Mouse (Mus musculus) heart, embryonic 14.5 days (tissue): ENCODE measurements around the gene Snu13. TPM values are rescaled to one million over a fixed set of nuclear protein-coding genes. Genes with fewer than 3 reads are reported as not detected.

ENCODE experiments used
- ATAC-seq: fragments of 200-750 bp; cut with Nextera tagmentation; 2 replicates; pipeline ENCODE4 v1.8.0; 2017; ENCODE audit warnings: low read depth, moderate TSS enrichment; ENCODE audit not compliant: insufficient number of reproducible peaks, insufficient read depth, low FRiP score
- H3K27ac ChIP-seq, 2 experiments: fragments of 200-500 bp in 1 of 2; fragments of 300-500 bp in 1 of 2; sonication (generic) in 1 of 2; replicated peaks in 1 of 2; 2 replicates each; pipeline ENCODE4 v1.5.1; 2012 to 2014; ENCODE audit warnings: low read depth in 2 of 2, low read length in 2 of 2, control low read depth in 1 of 2, mild to moderate bottlenecking in 1 of 2, mixed read lengths in 1 of 2; ENCODE audit not compliant: control insufficient read depth in 1 of 2, insufficient read depth in 1 of 2
- H3K27me3 ChIP-seq: fragments of 300-500 bp; sonication (generic); 2 replicates; pipeline ENCODE4 v1.6.1; 2014; ENCODE audit warnings: mild to moderate bottlenecking, low read length, control low read depth; ENCODE audit not compliant: control insufficient read depth, insufficient read depth
- H3K36me3 ChIP-seq: fragments of 300-500 bp; sonication (generic); 2 replicates; pipeline ENCODE4 v1.6.1; 2014; ENCODE audit warnings: mild to moderate bottlenecking, control low read depth, low read length, mixed read lengths; ENCODE audit not compliant: control insufficient read depth, insufficient read depth
- H3K4me1 ChIP-seq, 2 experiments: fragments of 200-500 bp in 1 of 2; fragments of 300-500 bp in 1 of 2; sonication (generic) in 1 of 2; 2 replicates each; pipeline ENCODE4 v1.6.1; 2012 to 2014; ENCODE audit warnings: low read length in 2 of 2, control low read depth in 1 of 2, mixed read lengths in 1 of 2; ENCODE audit not compliant: control insufficient read depth in 2 of 2, insufficient read depth in 2 of 2
- H3K4me2 ChIP-seq: fragments of 300-500 bp; sonication (generic); 2 replicates; pipeline ENCODE4 v1.6.1; 2014; ENCODE audit warnings: mild to moderate bottlenecking, low read length
- H3K4me3 ChIP-seq, 2 experiments: fragments of 200-500 bp in 1 of 2; fragments of 300-500 bp in 1 of 2; sonication (generic) in 1 of 2; 2 replicates each; pipeline ENCODE4 v1.5.1; 2012 to 2014; ENCODE audit warnings: low read length in 2 of 2, mild to moderate bottlenecking in 2 of 2, control low read depth in 1 of 2, low read depth in 1 of 2, moderate library complexity in 1 of 2; ENCODE audit not compliant: control insufficient read depth in 1 of 2, insufficient read depth in 1 of 2
- H3K9ac ChIP-seq: fragments of 300-500 bp; sonication (generic); 2 replicates; pipeline ENCODE4 v1.6.1; 2014; ENCODE audit warnings: mild to moderate bottlenecking, low read length
- H3K9me3 ChIP-seq: fragments of 300-500 bp; sonication (generic); 2 replicates; pipeline ENCODE4 v1.6.1; 2016; ENCODE audit warnings: low read length, control low read depth; ENCODE audit not compliant: control insufficient read depth
- WGBS: fragments of 180-500 bp; shearing (Covaris S2); extraction: QIAGEN DNeasy Blood & Tissue Kit; methylation state at CpG from one replicate; pipeline ENCODE4 v1.1.7; 2014; 5-methylcytosine and 5-hydroxymethylcytosine counted together
- polyA plus RNA-seq: library from polyadenylated mRNA; unstranded; fragments of >200 nt; fragmentation: Nextera tagmentation; extraction: Ambion mirVana; gene quantifications from 2 replicates; pipeline ENCODE4 v1.2.1, GENCODE M21; 2014

The Snu13 gene
- polyA plus RNA-seq, 1 experiment from 2014 or later, result 178 TPM

- Histone ChIP-seq H3K4me1 (no peaks in the 10 kb centered on the region), H3K27ac (no peak overlapping the region), H3K9ac (no peak overlapping the region), H3K4me3 (no peak overlapping the region), H3K27me3 (peaks cover 46% of the 10 kb centered on the region), H3K4me2 (no peak overlapping the region), H3K9me3 (peaks cover 9% of the 10 kb centered on the region; the same call in 1 of the 2 replicates), H3K36me3 (no peaks in the 10 kb centered on the region)
- ATAC-seq, result no peak
- WGBS, result 72% methylated on average over 7 of the region's 7 CpGs
These were observed 26.1 kb upstream of the Snu13 start for GRCm38 (mm10) chr15:82073490-82073889.

- Histone ChIP-seq H3K9me3 (peaks cover 9% of the 10 kb centered on the region; the same call in 1 of the 2 replicates), H3K9ac (no peak overlapping the region), H3K27me3 (peaks cover 56% of the 10 kb centered on the region), H3K36me3 (no peaks in the 10 kb centered on the region), H3K4me2 (no peak overlapping the region), H3K4me1 (no peaks in the 10 kb centered on the region), H3K4me3 (no peak overlapping the region), H3K27ac (no peak overlapping the region)
- ATAC-seq, result no peak
- WGBS, result 82% methylated on average over 26 of the region's 26 CpGs
These were observed 24.5 kb upstream of the Snu13 start for GRCm38 (mm10) chr15:82071816-82072469.

GRCm38 (mm10) chr15:82069898-82070297, 22.5 kb upstream of the Snu13 start, which contains the start of gene Mei1:
TSS of gene Mei1 (plus strand) at chr15:82069996.
- peaks cover 58% of the 10 kb centered on the region for H3K27me3 ChIP-seq
- no peak within 1 kb of the TSS for H3K27ac ChIP-seq
- no peak for ATAC-seq
- 19% methylated on average over 40 of the region's 40 CpGs for WGBS
- no peak within 1 kb of the TSS for H3K9ac ChIP-seq
- H3K9me3 ChIP-seq, result peaks cover 9% of the 10 kb centered on the region; the same call in 1 of the 2 replicates
- H3K4me3 ChIP-seq, result no peak within 1 kb of the TSS
- H3K36me3 ChIP-seq, result no peaks in the 10 kb centered on the region
- H3K4me1 ChIP-seq, result no peaks in the 10 kb centered on the region
- H3K4me2 ChIP-seq, result peak within 1 kb of the TSS; percentile 42

- H3K4me3 ChIP-seq, result no peak overlapping the region
- H3K36me3 ChIP-seq, result no peaks in the 10 kb centered on the region
- no peak overlapping the region for H3K27ac ChIP-seq
- H3K4me2 ChIP-seq, result no peak overlapping the region
- H3K9me3 ChIP-seq, result peaks cover 7% of the 10 kb centered on the region; the same call in 1 of the 2 replicates
- H3K4me1 ChIP-seq, result no peaks in the 10 kb centered on the region
- ATAC-seq, result no peak
- peaks cover 57% of the 10 kb centered on the region for H3K27me3 ChIP-seq
- 10% methylated on average over 7 of the region's 7 CpGs for WGBS
- no peak overlapping the region for H3K9ac ChIP-seq
These were observed 18.1 kb upstream of the Snu13 start for GRCm38 (mm10) chr15:82065511-82065910.

GRCm38 (mm10) chr15:82063909-82064308, 16.5 kb upstream of the Snu13 start:
- Histone ChIP-seq H3K9me3 (no peaks in the 10 kb centered on the region), H3K27me3 (peaks cover 41% of the 10 kb centered on the region), H3K36me3 (no peaks in the 10 kb centered on the region), H3K4me2 (no peak overlapping the region), H3K4me3 (no peak overlapping the region), H3K9ac (no peak overlapping the region), H3K27ac (no peak overlapping the region), H3K4me1 (no peaks in the 10 kb centered on the region)
- no peak for ATAC-seq
- 62% methylated on average over 14 of the region's 14 CpGs for WGBS

- Histone ChIP-seq H3K4me3 (no peak within 1 kb of the TSS), H3K4me2 (no peak within 1 kb of the TSS), H3K9me3 (no peaks in the 10 kb centered on the region), H3K27ac (no peak within 1 kb of the TSS), H3K9ac (no peak within 1 kb of the TSS), H3K4me1 (no peaks in the 10 kb centered on the region), H3K27me3 (peaks cover 11% of the 10 kb centered on the region), H3K36me3 (no peaks in the 10 kb centered on the region)
- WGBS, result 57% methylated on average over 1 of the region's 1 CpGs
- no peak for ATAC-seq
These were observed 11.4 kb upstream of the Snu13 start, which contains the start of gene 4930407I10Rik for GRCm38 (mm10) chr15:82058719-82059201. TSS of gene 4930407I10Rik (plus strand) at chr15:82059151.

- 0 out of 2 replicates have a peak, but pooled peaks cover 3% of the 10 kb centered on the region for H3K27me3 ChIP-seq
- no peak overlapping the region for H3K9ac ChIP-seq
- H3K4me3 ChIP-seq, result no peak overlapping the region
- WGBS, result 50% methylated on average over 5 of the region's 5 CpGs
- H3K36me3 ChIP-seq, result no peaks in the 10 kb centered on the region
- no peak overlapping the region for H3K4me2 ChIP-seq
- H3K27ac ChIP-seq, result no peak overlapping the region
- ATAC-seq, result no peak
- H3K4me1 ChIP-seq, result no peaks in the 10 kb centered on the region
- no peaks in the 10 kb centered on the region for H3K9me3 ChIP-seq
These were observed 5.1 kb upstream of the Snu13 start for GRCm38 (mm10) chr15:82052544-82052943.
